Mouse (Mus musculus): ENCODE data around the gene Tecr.

DNA sequence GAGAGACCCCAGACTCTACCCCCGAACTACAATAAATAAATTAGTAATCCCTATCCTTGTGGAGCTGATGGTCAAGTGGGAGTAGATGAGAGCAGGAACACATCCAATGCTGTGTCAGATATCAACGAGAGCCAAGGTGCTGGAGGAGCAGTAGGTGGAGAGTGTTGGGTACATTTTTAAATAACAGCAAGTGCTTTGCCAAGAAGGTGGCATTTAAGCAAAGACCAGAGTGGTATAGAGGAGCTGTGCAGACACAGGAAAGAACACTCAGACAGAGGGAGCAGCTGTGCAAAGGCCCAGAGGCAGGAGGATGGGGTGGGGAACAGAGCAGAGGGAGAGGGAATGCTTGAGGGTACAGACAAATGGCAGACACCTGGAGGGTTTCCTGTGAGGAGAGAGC lies 9.3 kb upstream of the Tecr start:
- TF ChIP-seq CTCF (IDR thresholded peaks at IDR 0.05; ENCODE audit: low read depth) (no peak), EP300 (optimal IDR thresholded peaks at IDR 0.05) (no peak)

All from stomach, postnatal 0 days (tissue).